Mouse (Mus musculus): ENCODE data around the gene Fras1.

Gene Fras1

GRCm38 (mm10) chr5:96405139-96405842 is 31.5 kb downstream of the Fras1 start:
- DNase-seq = no peak

- DNase-seq = no peak
Observed at GRCm38 (mm10) chr5:96408291-96408690, 34.5 kb downstream of the Fras1 start.

- no peak for DNase-seq
Observed at GRCm38 (mm10) chr5:96412754-96413394, 39.1 kb downstream of the Fras1 start.

GRCm38 (mm10) chr5:96417121-96417520 is 43.4 kb downstream of the Fras1 start:
- no peak for DNase-seq

GRCm38 (mm10) chr5:96421550-96421949 is 47.8 kb downstream of the Fras1 start:
- DNase-seq = no peak

GRCm38 (mm10) chr5:96422716-96423115 is 49.0 kb downstream of the Fras1 start:
- DNase-seq = no peak

- no peak for DNase-seq
Observed at GRCm38 (mm10) chr5:96425391-96425790, 51.6 kb downstream of the Fras1 start.

GRCm38 (mm10) chr5:96429532-96430141 is 55.9 kb downstream of the Fras1 start:
- no peak for DNase-seq

GRCm38 (mm10) chr5:96437870-96438269 is 64.1 kb downstream of the Fras1 start:
- no peak for DNase-seq

- no peak for DNase-seq
Observed at GRCm38 (mm10) chr5:96439811-96440210, 66.1 kb downstream of the Fras1 start.

- DNase-seq = no peak
Observed at GRCm38 (mm10) chr5:96447460-96447859, 73.7 kb downstream of the Fras1 start.

- DNase-seq = no peak
Observed at GRCm38 (mm10) chr5:96452027-96452426, 78.3 kb downstream of the Fras1 start.

GRCm38 (mm10) chr5:96453386-96453785 is 79.6 kb downstream of the Fras1 start:
- no peak for DNase-seq

- DNase-seq = no peak
Observed at GRCm38 (mm10) chr5:96454422-96454821, 80.7 kb downstream of the Fras1 start.

GRCm38 (mm10) chr5:96455241-96455640 is 81.5 kb downstream of the Fras1 start:
- no peak for DNase-seq

- no peak for DNase-seq
Observed at GRCm38 (mm10) chr5:96457436-96457958, 83.7 kb downstream of the Fras1 start.

GRCm38 (mm10) chr5:96459605-96460004 is 85.8 kb downstream of the Fras1 start:
- DNase-seq = no peak

GRCm38 (mm10) chr5:96462197-96462596 is 88.4 kb downstream of the Fras1 start:
- DNase-seq = no peak

GRCm38 (mm10) chr5:96466461-96466860 is 92.7 kb downstream of the Fras1 start:
- DNase-seq = no peak

- no peak for DNase-seq
Observed at GRCm38 (mm10) chr5:96471995-96472394, 98.2 kb downstream of the Fras1 start.

- DNase-seq = no peak
Observed at GRCm38 (mm10) chr5:96475488-96475887, 101.7 kb downstream of the Fras1 start.

GRCm38 (mm10) chr5:96479003-96479402 is 105.2 kb downstream of the Fras1 start:
- no peak for DNase-seq

- no peak for DNase-seq
Observed at GRCm38 (mm10) chr5:96481159-96481558, 107.4 kb downstream of the Fras1 start.

- DNase-seq = no peak
Observed at GRCm38 (mm10) chr5:96482054-96482453, 108.3 kb downstream of the Fras1 start.
